ENCODE assay signal across 7 mouse cellular contexts in the genomic region with DNA sequence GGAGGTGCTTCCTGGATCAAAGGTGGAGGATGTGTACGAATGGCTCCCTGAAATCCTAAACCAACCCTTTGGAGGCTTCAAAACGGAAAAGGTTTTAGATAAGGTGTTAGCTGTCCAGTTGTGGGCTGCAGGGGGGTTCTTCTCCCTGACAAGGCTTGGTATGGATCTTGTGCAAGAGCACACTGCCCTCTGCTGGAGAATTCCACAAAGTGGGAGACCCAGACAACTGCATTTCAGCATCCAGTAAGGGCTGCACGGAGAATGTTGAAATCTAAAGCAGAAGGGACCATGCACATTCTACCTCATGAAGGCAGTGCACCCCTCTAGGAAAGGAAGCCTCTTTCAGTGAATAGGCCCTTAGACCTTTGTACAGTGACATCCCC.
A peak's percentile ranks its signal among the peaks of the same experiment; 100 is the strongest.
DNase-seq lines count a peak whose midpoint lies in the region; ATAC-seq and TF ChIP-seq lines count a peak whose summit lies in the region.

No protein-coding gene starts in this region.

- POLR2A ChIA-PET in Patski (lab: Charles Lee), result no interaction called here

- CTCF ChIA-PET in Patski (lab: Charles Lee), result interaction anchor here (0.7 to 1.8 kb wide), 7 partner anchors 10 to 381 kb away, joined by 3 to 8 read pairs (median 4); no protein-coding TSS in a partner anchor

- peaks cover 4% of the 10 kb centered on the region; the same call in 1 of the 2 replicates for H3K4me1 ChIP-seq in embryonic facial prominence, embryonic 14.5 days (ENCODE audit: control insufficient read depth, insufficient read depth, low read length)
- peaks cover 4% of the 10 kb centered on the region for H3K4me1 ChIP-seq in hindbrain, embryonic 13.5 days (replicated peaks)

- no peak overlapping the region for H3K4me3 ChIP-seq in embryonic facial prominence, embryonic 14.5 days (ENCODE audit: low read depth, low read length)
- H3K4me3 ChIP-seq in hindbrain, embryonic 13.5 days, result no peak overlapping the region

- H3K9ac ChIP-seq in embryonic facial prominence, embryonic 14.5 days (ENCODE audit: low read depth, low read length), result no peak overlapping the region
- no peak overlapping the region for H3K9ac ChIP-seq in hindbrain, embryonic 13.5 days

- no peak overlapping the region for H3K4me2 ChIP-seq in embryonic facial prominence, embryonic 14.5 days (ENCODE audit: low read depth, low read length)
- no peak overlapping the region for H3K4me2 ChIP-seq in hindbrain, embryonic 13.5 days

- 15% methylated on average over 3 of the region's 3 CpGs for WGBS in embryonic facial prominence, embryonic 14.5 days
- 24% methylated on average over 3 of the region's 3 CpGs for WGBS in hindbrain, embryonic 13.5 days

- H3K27me3 ChIP-seq in Patski, result no peaks in the 10 kb centered on the region
- no peaks in the 10 kb centered on the region; the same call in 1 of the 2 replicates for H3K27me3 ChIP-seq in embryonic facial prominence, embryonic 14.5 days (replicated peaks; ENCODE audit: control insufficient read depth, insufficient read depth, low read length)
- no peaks in the 10 kb centered on the region for H3K27me3 ChIP-seq in hindbrain, embryonic 13.5 days

- no peaks in the 10 kb centered on the region for H3K9me3 ChIP-seq in embryonic facial prominence, embryonic 14.5 days (ENCODE audit: control insufficient read depth, low read length)
- no peaks in the 10 kb centered on the region for H3K9me3 ChIP-seq in hindbrain, embryonic 13.5 days

- no peak for DNase-seq in Patski (ENCODE audit: low read depth, low spot score)
- peak; percentile 91 for DNase-seq in brain, adult 2 months (ENCODE audit: low read depth, low spot score)
- peak; percentile 79 for DNase-seq in embryonic facial prominence, embryonic 14.5 days (ENCODE audit: low spot score)
- peak; percentile 51 to 55 for DNase-seq in layer of hippocampus, postnatal 36 days
- DNase-seq in lung, postnatal 36 days, result peak; percentile 68
- DNase-seq in right cerebral cortex, postnatal 14 days, result peak; percentile 66

- H3K36me3 ChIP-seq in embryonic facial prominence, embryonic 14.5 days (ENCODE audit: control insufficient read depth, insufficient read depth, low read length), result no peaks in the 10 kb centered on the region
- no peaks in the 10 kb centered on the region for H3K36me3 ChIP-seq in hindbrain, embryonic 13.5 days

- H3K27ac ChIP-seq in embryonic facial prominence, embryonic 14.5 days (replicated peaks; ENCODE audit: low read depth, low read length), result no peak overlapping the region
- no peak overlapping the region; the same call in 1 of the 2 replicates for H3K27ac ChIP-seq in hindbrain, embryonic 13.5 days

- peak; percentile 83 for TF ChIP-seq CTCF in Patski (IDR thresholded peaks at IDR 0.05)

- ATAC-seq in Patski, result peak; percentile 80
- ATAC-seq in embryonic facial prominence, embryonic 14.5 days (ENCODE audit: low read depth), result peak; percentile 53; the same call in 1 of the 2 replicates
- ATAC-seq in hindbrain, embryonic 13.5 days (ENCODE audit: low FRiP score), result peak; percentile 78

- in situ Hi-C loops in Patski (cut with MboI; ENCODE audit: low pct_unique_long_range_greater_than_20kb), result loop anchor here (5.0 to 25.0 kb wide), 4 partner anchors 57 to 377 kb away; no protein-coding TSS in a partner anchor
